Mouse (Mus musculus): ENCODE measurements around the gene Emid1.
"Not testable (repeated sequence)": the region's sequence is repeated elsewhere in the genome, so short reads cannot be mapped to it uniquely, and the experiment has no call there.

- not testable (repeated sequence) for TF ChIP-seq CTCF (conservative IDR thresholded peaks at IDR 0.05; ENCODE audit: low read length); NANOG (IDR thresholded peaks at IDR 0.05; ENCODE audit: borderline replicate concordance, low read length)
Observed at GRCm38 (mm10) chr11:5076843-5077242, 75.2 kb downstream of the Emid1 start.
